Mouse (Mus musculus) forebrain, embryonic 15.5 days (tissue): ENCODE data around the gene Pigo. TPM values are rescaled to one million over a fixed set of nuclear protein-coding genes. Genes with fewer than 3 reads are reported as not detected.

Experiments
- ATAC-seq: fragments of 200-750 bp; cut with Nextera tagmentation; replicated peaks from 2 replicates; pipeline ENCODE4 v1.8.0; 2017; ENCODE audit warnings: mild to moderate bottlenecking, moderate TSS enrichment, moderate library complexity
- H3K27ac ChIP-seq: fragments of 300-500 bp; sonication (generic); replicated peaks from 2 replicates; pipeline ENCODE4 v1.5.1; 2015; ENCODE audit warnings: mild to moderate bottlenecking, inconsistent platforms
- H3K27me3 ChIP-seq: fragments of 300-500 bp; sonication (generic); 2 replicates; pipeline ENCODE4 v1.6.1; 2015; ENCODE audit warnings: inconsistent platforms
- H3K36me3 ChIP-seq: fragments of 300-500 bp; sonication (generic); 2 replicates; pipeline ENCODE4 v1.6.1; 2015; ENCODE audit warnings: mild to moderate bottlenecking, inconsistent platforms
- H3K4me1 ChIP-seq: fragments of 300-500 bp; sonication (generic); 2 replicates; pipeline ENCODE4 v1.6.1; 2015; ENCODE audit warnings: inconsistent platforms
- H3K4me2 ChIP-seq: fragments of 300-500 bp; sonication (generic); replicated peaks from 2 replicates; pipeline ENCODE4 v1.6.1; 2015; ENCODE audit warnings: mild to moderate bottlenecking, inconsistent platforms
- H3K4me3 ChIP-seq: fragments of 300-500 bp; sonication (generic); 2 replicates; pipeline ENCODE4 v1.5.1; 2015; ENCODE audit warnings: mild to moderate bottlenecking, inconsistent platforms
- H3K9ac ChIP-seq: fragments of 300-500 bp; sonication (generic); replicated peaks from 2 replicates; pipeline ENCODE4 v1.6.1; 2015; ENCODE audit warnings: mild to moderate bottlenecking, inconsistent platforms
- H3K9me3 ChIP-seq: fragments of 300-500 bp; sonication (generic); 2 replicates; pipeline ENCODE4 v1.6.1; 2016; ENCODE audit warnings: inconsistent platforms
- WGBS: fragments of 180-500 bp; shearing (Covaris S2); methylation state at CpG from one replicate; pipeline ENCODE4 v1.1.7; 2015; ENCODE audit warnings: mixed read lengths; 5-methylcytosine and 5-hydroxymethylcytosine counted together
- polyA plus RNA-seq: library from polyadenylated mRNA; unstranded; fragments of >200 nt; fragmentation: Nextera tagmentation; extraction: Ambion mirVana; gene quantifications from 2 replicates; pipeline ENCODE4 v1.2.1, GENCODE M21; 2015

The Pigo gene
- polyA plus RNA-seq, 1 experiment from 2014 or later, result 23.2 TPM

DNA sequence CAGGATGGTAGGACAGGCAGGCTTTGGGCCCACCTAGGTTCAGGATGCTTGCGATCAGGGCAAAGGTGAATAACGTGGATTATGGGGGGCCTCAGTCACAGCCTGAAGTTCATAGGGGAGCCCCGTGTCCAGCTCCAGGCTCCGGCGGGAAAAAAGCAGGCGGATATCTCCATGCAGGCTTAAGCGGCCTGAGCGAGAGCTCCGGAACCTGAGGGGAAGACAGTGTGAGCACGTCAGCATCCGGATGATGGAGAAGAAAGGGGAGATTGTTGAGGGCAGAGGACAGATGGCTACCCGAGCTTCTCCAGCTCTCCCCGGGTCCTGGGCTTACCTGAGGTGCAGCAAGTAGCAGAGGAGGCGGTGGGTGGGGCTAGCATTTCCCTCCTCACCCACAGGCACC lies 7.9 kb upstream of the Pigo start:
- no peaks in the 10 kb centered on the region for H3K27me3 ChIP-seq
- 84% methylated on average over 14 of the region's 14 CpGs for WGBS
- H3K9me3 ChIP-seq, result no peaks in the 10 kb centered on the region
- H3K9ac ChIP-seq, result no peak overlapping the region
- no peak overlapping the region for H3K4me3 ChIP-seq
- H3K4me2 ChIP-seq, result no peak overlapping the region
- no peak for ATAC-seq
- peaks cover 54% of the 10 kb centered on the region for H3K36me3 ChIP-seq
- peaks cover 35% of the 10 kb centered on the region for H3K4me1 ChIP-seq
- no peak overlapping the region for H3K27ac ChIP-seq

DNA sequence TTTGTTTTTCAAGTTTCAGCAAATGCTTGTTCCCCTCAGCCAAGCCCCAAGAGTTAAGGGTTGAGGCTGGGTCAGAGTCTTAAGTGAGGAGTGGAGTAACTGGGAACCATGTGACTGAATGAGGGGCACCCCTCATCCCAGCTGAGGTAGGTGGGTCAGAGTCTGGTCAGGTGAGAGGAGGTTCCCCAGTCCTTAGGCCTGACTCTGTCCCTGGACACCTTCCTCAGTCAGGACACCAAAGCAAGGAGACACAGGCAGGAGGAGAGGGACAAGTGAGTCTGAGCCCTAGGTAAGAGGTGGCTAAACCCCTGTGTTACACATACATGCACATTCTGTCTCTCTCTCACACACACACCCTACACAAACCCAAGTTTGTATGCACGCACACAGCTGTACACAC lies 6.9 kb upstream of the Pigo start:
- WGBS, result 92% methylated on average over 1 of the region's 1 CpGs
- no peak overlapping the region for H3K9ac ChIP-seq
- ATAC-seq, result no peak
- H3K27ac ChIP-seq, result peak overlapping the region; percentile 90
- H3K4me2 ChIP-seq, result no peak overlapping the region
- peaks cover 64% of the 10 kb centered on the region for H3K36me3 ChIP-seq
- no peaks in the 10 kb centered on the region for H3K9me3 ChIP-seq
- H3K4me3 ChIP-seq, result no peak overlapping the region
- H3K4me1 ChIP-seq, result peaks cover 26% of the 10 kb centered on the region
- H3K27me3 ChIP-seq, result no peaks in the 10 kb centered on the region

DNA sequence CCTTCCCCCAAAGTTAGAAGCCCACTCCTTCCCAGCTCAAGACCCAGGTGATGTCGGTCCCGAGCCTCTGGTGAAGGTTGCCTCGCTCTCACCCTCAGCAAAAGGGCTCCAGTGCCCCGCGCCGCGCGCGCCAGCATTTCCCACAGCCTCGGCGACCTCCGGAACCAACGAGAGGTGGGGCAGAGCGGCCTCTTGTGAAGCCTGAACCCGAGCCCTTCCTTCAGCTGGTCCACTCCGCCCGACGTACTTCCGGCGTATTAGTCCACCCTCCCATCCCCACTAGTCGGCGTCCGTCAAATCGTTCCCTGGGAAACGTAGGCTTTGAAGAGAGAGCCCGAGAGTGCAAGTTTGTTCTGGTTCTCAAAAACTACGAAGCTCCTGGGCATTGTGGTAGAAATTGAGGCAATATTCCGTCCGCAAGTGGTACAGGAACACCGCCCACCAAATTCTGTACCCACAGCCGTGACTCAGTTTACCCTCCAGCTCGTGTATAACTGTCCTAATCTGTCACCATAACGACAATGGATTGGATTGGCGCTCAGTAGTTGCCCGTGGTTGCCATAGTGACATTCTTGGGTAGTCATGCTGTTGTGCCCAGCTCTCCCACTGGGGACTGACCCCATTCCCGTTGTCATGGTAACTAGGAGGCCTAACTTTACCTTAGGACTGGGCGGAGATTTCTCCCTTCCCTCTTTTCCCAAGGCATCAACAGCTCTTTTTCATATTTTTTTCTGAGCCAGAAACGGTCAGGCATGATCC lies 5.8 kb upstream of the Pigo start, which contains the start of gene Stoml2:
TSS of gene Stoml2 (minus strand) at position 474 of the 759 bp plus-strand sequence.
- H3K4me3 ChIP-seq, result peak within 1 kb of the TSS; percentile 64

DNA sequence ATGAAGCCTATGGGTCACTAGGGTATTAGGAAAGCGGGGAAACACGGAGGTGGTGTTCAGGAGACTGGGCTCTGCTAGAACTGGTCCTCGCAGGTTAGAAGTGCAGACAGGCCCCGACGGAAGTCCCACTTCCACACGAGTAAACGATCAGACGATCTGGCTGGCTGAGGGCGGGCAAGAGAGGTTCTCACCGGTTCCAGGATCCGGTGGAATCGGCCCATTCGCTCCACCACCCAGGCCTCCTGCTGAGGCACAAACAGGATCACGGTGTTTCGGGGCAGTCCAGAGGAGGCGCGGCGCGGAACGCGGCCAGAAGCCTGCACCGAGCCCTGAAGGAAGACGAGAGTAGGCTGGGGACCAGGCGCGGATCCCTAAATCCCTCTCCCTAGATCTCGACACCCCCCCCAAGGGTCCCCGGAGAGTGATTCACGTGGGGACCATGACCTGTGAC lies 5.2 kb upstream of the Pigo start:
- peak; percentile 64 for ATAC-seq
- H3K27ac ChIP-seq, result peak overlapping the region; percentile 90
- peaks cover 64% of the 10 kb centered on the region for H3K36me3 ChIP-seq
- peak overlapping the region; percentile 71 for H3K4me2 ChIP-seq
- peak overlapping the region; percentile 64 for H3K4me3 ChIP-seq
- WGBS, result 3% methylated on average over 28 of the region's 28 CpGs
- H3K4me1 ChIP-seq, result peaks cover 21% of the 10 kb centered on the region
- H3K9me3 ChIP-seq, result no peaks in the 10 kb centered on the region
- H3K9ac ChIP-seq, result peak overlapping the region; percentile 82
- H3K27me3 ChIP-seq, result no peaks in the 10 kb centered on the region

More for the DNA sequence above, 5.8 kb upstream of the Pigo start, which contains the start of gene Stoml2:
- Histone ChIP-seq H3K36me3 (peaks cover 69% of the 10 kb centered on the region), H3K27ac (peak within 1 kb of the TSS; percentile 90), H3K4me2 (peak within 1 kb of the TSS; percentile 71), H3K4me1 (peaks cover 21% of the 10 kb centered on the region), H3K27me3 (no peaks in the 10 kb centered on the region), H3K9ac (peak within 1 kb of the TSS; percentile 82), H3K9me3 (no peaks in the 10 kb centered on the region)
- under 1% methylated on average over 38 of the region's 38 CpGs for WGBS
- ATAC-seq, result peak; percentile 97

DNA sequence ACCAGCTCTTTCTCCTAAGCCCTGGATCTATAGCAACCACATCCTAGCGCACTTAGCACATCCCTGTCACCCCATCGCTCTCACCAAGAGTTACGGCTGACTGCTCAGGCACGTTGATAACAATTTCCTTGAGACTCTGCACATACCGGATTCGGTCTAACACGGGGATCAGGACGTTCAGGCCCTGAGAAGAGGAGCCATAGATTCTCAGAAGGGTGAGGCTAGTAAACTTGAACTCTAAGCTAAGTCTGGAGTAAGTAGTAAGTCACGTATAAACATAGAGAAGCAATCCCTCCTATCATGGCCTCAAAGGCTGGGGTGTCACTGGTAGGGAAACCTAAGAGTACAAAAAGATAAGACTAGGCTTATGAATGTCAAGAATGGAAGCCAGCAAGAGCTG lies 4.7 kb upstream of the Pigo start:
- 77% methylated on average over 9 of the region's 9 CpGs for WGBS
- H3K9me3 ChIP-seq, result no peaks in the 10 kb centered on the region
- H3K36me3 ChIP-seq, result peaks cover 59% of the 10 kb centered on the region
- H3K4me1 ChIP-seq, result peaks cover 21% of the 10 kb centered on the region
- peak overlapping the region; percentile 71 for H3K4me2 ChIP-seq
- H3K4me3 ChIP-seq, result peak overlapping the region; percentile 64
- peak overlapping the region; percentile 82 for H3K9ac ChIP-seq
- H3K27ac ChIP-seq, result peak overlapping the region; percentile 90
- no peak for ATAC-seq
- no peaks in the 10 kb centered on the region for H3K27me3 ChIP-seq

DNA sequence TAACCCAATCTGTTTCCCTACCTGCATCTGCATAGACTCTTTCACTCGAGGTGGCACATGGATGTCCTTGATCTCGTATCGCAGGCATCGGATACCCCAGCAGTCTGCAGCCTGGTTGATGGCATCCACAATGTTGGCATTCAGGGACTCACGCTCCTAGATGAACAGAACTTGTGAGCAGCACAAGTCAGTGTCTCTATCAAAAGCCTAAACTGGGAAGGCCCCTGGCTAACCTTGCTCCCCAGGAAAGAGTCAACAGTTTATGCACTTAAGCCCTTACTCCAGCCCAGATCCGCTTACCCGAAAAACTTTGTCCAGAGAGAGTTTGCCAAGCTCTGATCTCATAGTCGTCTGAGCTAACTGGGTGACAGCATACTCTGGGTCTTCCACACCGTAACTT lies 4.1 kb upstream of the Pigo start:
- WGBS, result 95% methylated on average over 9 of the region's 9 CpGs
- ATAC-seq, result no peak
- Histone ChIP-seq H3K36me3 (peaks cover 53% of the 10 kb centered on the region), H3K27me3 (no peaks in the 10 kb centered on the region), H3K9me3 (no peaks in the 10 kb centered on the region), H3K4me3 (no peak overlapping the region), H3K27ac (no peak overlapping the region), H3K9ac (no peak overlapping the region), H3K4me2 (peak overlapping the region; percentile 71), H3K4me1 (peaks cover 25% of the 10 kb centered on the region)

DNA sequence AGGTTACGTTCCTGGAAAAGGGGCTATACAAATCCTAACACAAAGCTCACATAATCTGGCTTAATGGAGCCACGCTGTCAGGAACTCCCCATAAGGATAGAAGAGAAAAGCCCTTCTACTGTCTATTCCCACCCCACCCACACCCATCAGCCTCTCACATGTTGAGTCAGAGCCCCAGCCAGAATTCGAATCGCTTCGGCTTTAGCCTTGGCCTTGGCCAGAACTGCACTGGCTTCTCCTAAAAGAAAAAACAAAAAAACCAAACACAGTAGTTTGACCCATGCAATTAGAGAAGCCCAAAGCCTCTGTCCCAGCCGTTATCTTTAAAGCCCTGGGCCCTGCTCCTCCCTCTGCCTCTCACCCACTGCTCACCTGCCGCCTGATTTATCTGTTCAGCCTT lies 3.5 kb upstream of the Pigo start:
- peaks cover 31% of the 10 kb centered on the region for H3K4me1 ChIP-seq
- no peak overlapping the region for H3K27ac ChIP-seq
- no peaks in the 10 kb centered on the region for H3K27me3 ChIP-seq
- no peak for ATAC-seq
- H3K4me2 ChIP-seq, result no peak overlapping the region
- no peak overlapping the region for H3K9ac ChIP-seq
- peaks cover 47% of the 10 kb centered on the region for H3K36me3 ChIP-seq
- H3K4me3 ChIP-seq, result no peak overlapping the region
- 94% methylated on average over 7 of the region's 7 CpGs for WGBS
- H3K9me3 ChIP-seq, result no peaks in the 10 kb centered on the region

DNA sequence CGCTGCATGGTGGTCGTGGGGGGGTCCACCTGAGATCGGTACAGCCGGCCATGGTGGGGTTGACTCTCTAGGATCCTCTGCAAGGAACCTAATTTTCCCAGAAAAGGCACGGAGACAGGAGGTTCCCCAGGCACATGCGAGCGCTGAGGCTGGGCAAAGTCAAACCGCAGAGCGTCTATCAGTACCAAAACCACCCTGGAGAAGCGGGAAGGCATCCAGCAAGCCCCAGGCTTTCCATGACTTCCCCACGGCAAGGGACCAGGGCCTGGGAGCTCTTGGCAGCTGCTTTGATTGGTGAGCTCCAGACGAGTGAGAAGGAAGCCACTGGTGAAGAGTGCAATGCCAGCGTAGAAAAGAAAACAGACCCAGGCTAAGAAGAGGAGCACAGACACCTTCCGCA lies 946 bp downstream of the Pigo start:
- Histone ChIP-seq H3K4me1 (peaks cover 16% of the 10 kb centered on the region), H3K9ac (peak overlapping the region; percentile 48), H3K4me2 (peak overlapping the region; percentile 59), H3K27ac (peak overlapping the region; percentile 90), H3K27me3 (no peaks in the 10 kb centered on the region), H3K9me3 (no peaks in the 10 kb centered on the region), H3K36me3 (peaks cover 54% of the 10 kb centered on the region), H3K4me3 (peak overlapping the region; percentile 57)
- ATAC-seq, result no peak; the same call in 1 of the 2 replicates
- 83% methylated on average over 14 of the region's 14 CpGs for WGBS

DNA sequence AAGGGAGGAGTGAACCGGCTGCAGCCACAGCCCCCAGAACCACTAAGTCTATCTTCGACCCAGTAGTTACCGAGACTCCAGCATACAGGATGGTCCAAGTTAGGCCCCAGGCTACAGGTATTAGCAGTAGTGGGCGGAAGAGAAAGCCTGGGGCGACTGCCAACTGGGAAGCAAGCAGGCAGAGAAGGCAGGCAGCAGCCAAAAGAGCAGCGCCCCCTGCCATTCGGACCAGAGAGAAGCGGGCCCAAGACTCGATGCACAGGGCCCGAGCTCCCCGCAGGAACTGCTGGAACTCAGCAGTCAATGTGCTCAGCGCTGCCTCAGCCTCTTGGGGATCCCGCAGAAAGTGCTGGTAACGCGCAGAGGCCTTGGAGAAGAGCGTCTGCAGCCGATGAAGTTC lies 4.3 kb downstream of the Pigo start:
- ATAC-seq, result no peak

DNA sequence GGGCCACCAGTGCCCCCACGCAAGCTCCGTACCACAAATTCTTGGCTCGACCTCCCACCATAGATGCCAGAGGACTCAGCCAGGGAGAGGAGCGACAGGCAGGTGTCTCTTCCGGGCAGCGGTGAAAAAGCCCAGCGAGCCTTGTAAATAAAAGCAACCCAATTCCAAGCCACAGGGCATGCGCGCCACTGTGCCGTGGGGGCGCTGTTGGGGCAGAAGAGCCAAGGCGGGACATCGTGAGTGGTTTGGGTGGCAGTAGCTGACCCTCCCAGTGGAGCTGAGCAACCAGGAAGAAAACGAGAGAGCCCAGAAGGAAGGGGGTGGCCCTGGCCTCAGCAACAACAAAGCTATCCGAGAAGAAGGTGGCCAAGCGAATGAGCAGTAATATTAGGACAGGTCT lies 4.7 kb downstream of the Pigo start:
- Histone ChIP-seq H3K36me3 (peaks cover 53% of the 10 kb centered on the region), H3K4me3 (no peak overlapping the region), H3K9me3 (no peaks in the 10 kb centered on the region), H3K27me3 (no peaks in the 10 kb centered on the region), H3K27ac (no peak overlapping the region), H3K9ac (no peak overlapping the region), H3K4me2 (no peak overlapping the region), H3K4me1 (peaks cover 15% of the 10 kb centered on the region)
- WGBS, result 87% methylated on average over 16 of the region's 16 CpGs
- ATAC-seq, result no peak

More for the DNA sequence above, 4.3 kb downstream of the Pigo start:
- Histone ChIP-seq H3K4me2 (no peak overlapping the region), H3K4me1 (peaks cover 15% of the 10 kb centered on the region), H3K27ac (no peak overlapping the region), H3K9me3 (no peaks in the 10 kb centered on the region), H3K27me3 (no peaks in the 10 kb centered on the region), H3K36me3 (peaks cover 53% of the 10 kb centered on the region), H3K9ac (no peak overlapping the region), H3K4me3 (no peak overlapping the region)
- 71% methylated on average over 17 of the region's 17 CpGs for WGBS

DNA sequence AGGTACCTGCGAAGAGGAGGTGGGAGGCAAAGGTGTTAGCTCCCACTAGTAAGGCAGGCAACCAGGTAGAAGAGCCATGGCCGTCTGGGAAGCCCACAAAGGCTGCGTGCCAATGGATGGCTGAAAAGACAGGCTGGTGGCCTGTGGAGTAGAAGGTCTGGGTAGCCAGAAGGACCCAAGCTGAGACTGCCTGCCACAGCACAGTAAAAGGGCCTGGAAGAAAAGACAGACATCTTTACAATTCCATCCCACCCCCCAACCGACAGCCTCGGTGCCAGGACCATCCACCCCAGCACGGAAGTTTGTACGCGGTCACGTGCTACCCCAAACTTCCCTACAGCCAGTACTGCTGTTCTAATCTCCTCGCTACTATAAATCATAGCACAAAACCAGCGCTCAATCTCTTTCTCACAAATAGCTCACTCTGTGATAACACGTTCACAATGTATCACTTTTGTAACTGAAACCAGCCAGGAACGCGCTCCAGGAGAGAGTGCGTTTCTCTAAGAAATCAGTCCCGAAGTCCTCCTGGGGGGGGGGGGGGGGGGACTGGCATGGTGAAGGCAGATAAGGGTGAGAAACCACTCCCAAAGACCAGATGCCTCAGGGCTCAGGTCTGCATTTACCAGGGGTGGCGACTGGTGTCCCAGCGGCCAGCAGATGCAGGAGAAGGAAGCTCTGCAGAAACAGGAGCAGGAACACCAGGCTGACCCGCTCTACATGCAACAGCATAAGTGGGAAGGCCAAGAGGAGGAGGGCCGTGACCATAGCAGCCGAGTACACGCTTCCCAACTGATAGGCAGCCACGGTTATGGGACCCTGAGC lies 5.8 kb downstream of the Pigo start:
- Histone ChIP-seq H3K27me3 (no peaks in the 10 kb centered on the region), H3K4me3 (no peak overlapping the region), H3K36me3 (peaks cover 53% of the 10 kb centered on the region), H3K9me3 (no peaks in the 10 kb centered on the region), H3K4me2 (no peak overlapping the region), H3K9ac (no peak overlapping the region), H3K27ac (no peak overlapping the region), H3K4me1 (peaks cover 12% of the 10 kb centered on the region)
- no peak for ATAC-seq
- 93% methylated on average over 23 of the region's 23 CpGs for WGBS

DNA sequence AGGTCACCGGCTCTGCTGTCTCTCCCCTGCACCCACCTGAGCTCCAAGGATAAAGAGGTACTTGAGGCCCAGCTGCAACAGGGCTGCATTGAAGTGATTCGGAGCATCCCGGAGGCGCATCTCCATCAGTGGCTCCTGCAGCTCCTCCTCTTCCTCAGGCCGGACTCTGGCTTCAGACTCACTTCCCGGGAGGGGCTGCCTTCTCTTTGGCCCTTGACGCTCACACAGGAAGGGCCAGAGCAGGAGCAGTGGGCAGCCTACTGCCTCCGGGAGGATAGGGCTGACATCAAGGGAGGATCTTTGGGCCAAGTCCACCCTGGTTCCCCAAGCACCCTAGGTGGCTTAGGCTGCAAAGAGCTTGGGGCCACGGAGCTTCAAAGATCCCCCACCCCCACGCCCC lies 6.4 kb downstream of the Pigo start:
- Histone ChIP-seq H3K4me3 (no peak overlapping the region), H3K36me3 (peaks cover 53% of the 10 kb centered on the region), H3K9ac (no peak overlapping the region), H3K9me3 (no peaks in the 10 kb centered on the region), H3K4me2 (no peak overlapping the region), H3K27ac (no peak overlapping the region), H3K4me1 (peaks cover 5% of the 10 kb centered on the region), H3K27me3 (no peaks in the 10 kb centered on the region)
- 92% methylated on average over 9 of the region's 10 CpGs for WGBS
- ATAC-seq, result no peak
